Mouse (Mus musculus): ENCODE results near the gene Aldh5a1. TPM values are rescaled to one million over a fixed set of nuclear protein-coding genes. Genes with fewer than 3 reads are reported as not detected.

The Aldh5a1 gene
- polyA plus RNA-seq, 1 experiment from 2014 or later: 8.1 TPM

DNA sequence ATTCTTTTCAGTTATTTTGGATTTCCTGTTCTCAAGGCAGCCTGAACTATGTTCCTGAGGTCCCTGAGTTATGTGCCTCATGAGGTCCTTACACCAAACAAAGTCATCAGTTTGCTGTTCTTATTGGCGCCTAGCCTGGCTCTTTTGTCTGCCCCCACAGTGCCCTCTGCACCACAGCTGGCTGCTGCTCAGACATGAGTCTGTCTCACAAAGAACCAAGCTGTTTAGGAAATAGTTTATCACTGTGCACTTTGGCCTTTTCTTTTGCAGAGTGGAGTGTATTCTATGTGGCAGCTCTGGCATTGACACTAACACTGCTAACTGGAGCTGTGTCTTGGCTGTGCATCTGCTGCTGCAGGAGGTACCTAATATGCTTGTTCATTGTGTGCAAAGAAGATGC, 47.9 kb downstream of the Aldh5a1 start:
- Histone ChIP-seq H3K9ac (ENCODE audit: low read depth, low read length) (no peak overlapping the region), H3K4me1 (ENCODE audit: control insufficient read depth, insufficient read depth, low read length) (peaks cover 7% of the 10 kb centered on the region; the same call in 1 of the 2 replicates), H3K4me3 (ENCODE audit: low read length) (no peak overlapping the region), H3K4me2 (ENCODE audit: low read depth, low read length) (no peak overlapping the region), H3K9me3 (ENCODE audit: control insufficient read depth, low read length) (no peaks in the 10 kb centered on the region), H3K36me3 (ENCODE audit: control insufficient read depth, insufficient read depth, low read length) (no peaks in the 10 kb centered on the region), H3K27me3 (replicated peaks; ENCODE audit: control insufficient read depth, insufficient read depth, low read length) (no peaks in the 10 kb centered on the region), H3K27ac (ENCODE audit: low read length) (0 out of 2 replicates have a peak overlapping the region, but pooled peaks have one; percentile 33)
- 24% methylated on average over 1 of the region's 1 CpGs for WGBS
- peak; percentile 80 for ATAC-seq

DNA sequence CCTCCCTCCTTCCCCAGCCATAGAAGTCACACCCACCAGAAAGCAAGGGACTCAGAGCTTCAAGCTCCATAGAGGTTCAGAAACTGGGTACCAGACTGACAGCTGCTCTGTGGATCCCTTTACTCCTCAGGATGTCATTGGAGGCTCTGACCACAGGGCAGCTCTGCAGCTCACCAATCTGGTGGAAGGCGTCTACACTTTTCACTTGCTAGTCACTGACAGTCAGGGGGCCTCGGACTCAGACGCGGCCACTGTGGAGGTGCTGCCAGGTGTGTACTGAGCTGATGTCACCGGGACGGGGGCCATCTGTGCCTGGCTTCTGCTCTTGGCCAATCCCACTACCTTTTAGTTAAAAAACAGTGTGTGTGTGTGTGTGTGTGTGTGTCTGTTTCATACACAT, 55.0 kb downstream of the Aldh5a1 start:
- Histone ChIP-seq H3K4me1 (ENCODE audit: control insufficient read depth, insufficient read depth, low read length) (0 out of 2 replicates have a peak, but pooled peaks cover 4% of the 10 kb centered on the region), H3K4me2 (ENCODE audit: low read depth, low read length) (no peak overlapping the region), H3K4me3 (ENCODE audit: low read length) (no peak overlapping the region), H3K27me3 (replicated peaks; ENCODE audit: control insufficient read depth, insufficient read depth, low read length) (no peaks in the 10 kb centered on the region), H3K9ac (ENCODE audit: low read depth, low read length) (no peak overlapping the region), H3K27ac (ENCODE audit: low read length) (no peak overlapping the region), H3K36me3 (ENCODE audit: control insufficient read depth, insufficient read depth, low read length) (no peaks in the 10 kb centered on the region), H3K9me3 (ENCODE audit: control insufficient read depth, low read length) (no peaks in the 10 kb centered on the region)
- WGBS: 92% methylated on average over 6 of the region's 6 CpGs
- ATAC-seq: no peak

- peak; percentile 69 for ATAC-seq
- no peak overlapping the region for H3K9ac ChIP-seq (ENCODE audit: low read depth, low read length)
- peak overlapping the region; percentile 21; the same call in 1 of the 2 replicates for H3K4me2 ChIP-seq (ENCODE audit: low read depth, low read length)
- no peaks in the 10 kb centered on the region for H3K36me3 ChIP-seq (ENCODE audit: control insufficient read depth, insufficient read depth, low read length)
- no peaks in the 10 kb centered on the region for H3K9me3 ChIP-seq (ENCODE audit: control insufficient read depth, low read length)
- 0 out of 2 replicates have a peak, but pooled peaks cover 4% of the 10 kb centered on the region for H3K4me1 ChIP-seq (ENCODE audit: control insufficient read depth, insufficient read depth, low read length)
- 72% methylated on average over 5 of the region's 5 CpGs for whole genome bisulfite sequencing
- peak overlapping the region; percentile 91 for H3K27ac ChIP-seq (ENCODE audit: low read length)
- H3K4me3 ChIP-seq (ENCODE audit: low read length): no peak overlapping the region
- no peaks in the 10 kb centered on the region for H3K27me3 ChIP-seq (replicated peaks; ENCODE audit: control insufficient read depth, insufficient read depth, low read length)
Measured at GRCm38 (mm10) chr13:24880704-24881103, 56.8 kb downstream of the Aldh5a1 start.

DNA sequence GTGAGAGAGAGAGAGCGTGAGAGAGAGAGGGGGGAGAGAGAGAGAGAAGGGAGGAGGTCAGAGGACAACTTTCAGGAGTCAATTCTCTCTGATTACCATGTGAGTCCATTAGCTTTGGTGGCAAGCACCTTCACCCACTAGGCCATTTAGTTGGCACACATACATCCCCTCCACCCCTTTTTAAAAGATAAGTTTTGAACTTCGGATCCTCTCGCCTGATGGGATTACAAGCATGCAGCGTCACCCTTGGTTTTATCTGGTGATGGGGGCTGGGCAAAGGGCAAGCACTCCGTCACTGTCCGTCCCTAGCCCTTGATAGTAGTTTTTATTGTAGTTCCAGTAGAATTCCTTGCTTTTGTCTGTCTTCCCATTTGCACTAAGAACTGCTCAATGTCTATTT, 57.3 kb downstream of the Aldh5a1 start:
- peak; percentile 84 for ATAC-seq
- Histone ChIP-seq H3K9ac (ENCODE audit: low read depth, low read length) (no peak overlapping the region), H3K27ac (ENCODE audit: low read length) (peak overlapping the region; percentile 91), H3K4me1 (ENCODE audit: control insufficient read depth, insufficient read depth, low read length) (0 out of 2 replicates have a peak, but pooled peaks cover 4% of the 10 kb centered on the region), H3K4me2 (ENCODE audit: low read depth, low read length) (peak overlapping the region; percentile 21; the same call in 1 of the 2 replicates), H3K4me3 (ENCODE audit: low read length) (no peak overlapping the region), H3K9me3 (ENCODE audit: control insufficient read depth, low read length) (no peaks in the 10 kb centered on the region), H3K27me3 (replicated peaks; ENCODE audit: control insufficient read depth, insufficient read depth, low read length) (no peaks in the 10 kb centered on the region), H3K36me3 (ENCODE audit: control insufficient read depth, insufficient read depth, low read length) (no peaks in the 10 kb centered on the region)
- 60% methylated on average over 6 of the region's 6 CpGs for WGBS

GRCm38 (mm10) chr13:24879359-24880040, 58.0 kb downstream of the Aldh5a1 start:
- H3K27me3 ChIP-seq (replicated peaks; ENCODE audit: control insufficient read depth, insufficient read depth, low read length): no peaks in the 10 kb centered on the region
- H3K9me3 ChIP-seq (ENCODE audit: control insufficient read depth, low read length): no peaks in the 10 kb centered on the region
- H3K36me3 ChIP-seq (ENCODE audit: control insufficient read depth, insufficient read depth, low read length): no peaks in the 10 kb centered on the region
- peak; percentile 88 for ATAC-seq
- 0 out of 2 replicates have a peak, but pooled peaks cover 4% of the 10 kb centered on the region for H3K4me1 ChIP-seq (ENCODE audit: control insufficient read depth, insufficient read depth, low read length)
- H3K4me3 ChIP-seq (ENCODE audit: low read length): no peak overlapping the region
- WGBS: 65% methylated on average over 15 of the region's 15 CpGs
- peak overlapping the region; percentile 91 for H3K27ac ChIP-seq (ENCODE audit: low read length)
- H3K4me2 ChIP-seq (ENCODE audit: low read depth, low read length): peak overlapping the region; percentile 21; the same call in 1 of the 2 replicates
- no peak overlapping the region for H3K9ac ChIP-seq (ENCODE audit: low read depth, low read length)

DNA sequence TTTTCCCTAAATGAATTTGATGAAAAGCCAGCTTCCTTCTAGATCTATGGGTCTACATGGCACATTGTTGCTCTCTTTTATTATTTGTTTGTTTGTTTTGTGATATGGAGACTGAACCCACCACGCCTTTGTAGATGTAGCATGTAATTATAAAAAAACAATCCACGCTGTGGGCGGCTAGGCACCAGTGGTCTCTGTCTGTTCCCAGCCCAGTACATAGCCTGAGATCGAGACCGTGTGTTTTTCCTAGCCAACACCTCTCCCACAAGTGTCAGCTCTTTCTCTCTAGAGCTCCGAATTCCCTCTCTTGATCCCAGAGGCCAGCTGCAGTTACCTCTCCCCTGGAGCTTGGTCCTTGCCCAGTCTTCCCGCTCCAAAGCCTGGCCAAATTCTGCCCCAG, 69.2 kb downstream of the Aldh5a1 start:
- WGBS: 89% methylated on average over 7 of the region's 7 CpGs
- Histone ChIP-seq H3K9me3 (ENCODE audit: control insufficient read depth, low read length) (no peaks in the 10 kb centered on the region), H3K27me3 (replicated peaks; ENCODE audit: control insufficient read depth, insufficient read depth, low read length) (no peaks in the 10 kb centered on the region), H3K27ac (ENCODE audit: low read length) (no peak overlapping the region), H3K36me3 (ENCODE audit: control insufficient read depth, insufficient read depth, low read length) (no peaks in the 10 kb centered on the region), H3K4me3 (ENCODE audit: low read length) (no peak overlapping the region), H3K4me1 (ENCODE audit: control insufficient read depth, insufficient read depth, low read length) (peaks cover 4% of the 10 kb centered on the region; the same call in 1 of the 2 replicates), H3K4me2 (ENCODE audit: low read depth, low read length) (no peak overlapping the region), H3K9ac (ENCODE audit: low read depth, low read length) (no peak overlapping the region)
- ATAC-seq: no peak

- H3K4me3 ChIP-seq (ENCODE audit: low read length): no peak overlapping the region
- H3K9ac ChIP-seq (ENCODE audit: low read depth, low read length): no peak overlapping the region
- H3K4me2 ChIP-seq (ENCODE audit: low read depth, low read length): no peak overlapping the region
- peaks cover 4% of the 10 kb centered on the region; the same call in 1 of the 2 replicates for H3K4me1 ChIP-seq (ENCODE audit: control insufficient read depth, insufficient read depth, low read length)
- no peaks in the 10 kb centered on the region for H3K36me3 ChIP-seq (ENCODE audit: control insufficient read depth, insufficient read depth, low read length)
- no peak for ATAC-seq
- WGBS: 87% methylated on average over 10 of the region's 10 CpGs
- no peaks in the 10 kb centered on the region for H3K27me3 ChIP-seq (replicated peaks; ENCODE audit: control insufficient read depth, insufficient read depth, low read length)
- no peaks in the 10 kb centered on the region for H3K9me3 ChIP-seq (ENCODE audit: control insufficient read depth, low read length)
- H3K27ac ChIP-seq (ENCODE audit: low read length): no peak overlapping the region
Measured at GRCm38 (mm10) chr13:24867789-24868188, 69.7 kb downstream of the Aldh5a1 start.

GRCm38 (mm10) chr13:24866430-24867402, 70.7 kb downstream of the Aldh5a1 start:
- Histone ChIP-seq H3K4me2 (ENCODE audit: low read depth, low read length) (no peak overlapping the region), H3K27ac (ENCODE audit: low read length) (peak overlapping the region; percentile 74), H3K4me1 (ENCODE audit: control insufficient read depth, insufficient read depth, low read length) (peaks cover 12% of the 10 kb centered on the region; the same call in 1 of the 2 replicates), H3K4me3 (ENCODE audit: low read length) (no peak overlapping the region), H3K36me3 (ENCODE audit: control insufficient read depth, insufficient read depth, low read length) (no peaks in the 10 kb centered on the region), H3K9me3 (ENCODE audit: control insufficient read depth, low read length) (no peaks in the 10 kb centered on the region), H3K9ac (ENCODE audit: low read depth, low read length) (no peak overlapping the region), H3K27me3 (replicated peaks; ENCODE audit: control insufficient read depth, insufficient read depth, low read length) (no peaks in the 10 kb centered on the region)
- WGBS: 47% methylated on average over 9 of the region's 9 CpGs
- ATAC-seq: peak; percentile 91

- 71% methylated on average over 7 of the region's 7 CpGs for WGBS
- H3K4me2 ChIP-seq (ENCODE audit: low read depth, low read length): no peak overlapping the region
- no peak for ATAC-seq
- no peak overlapping the region for H3K27ac ChIP-seq (ENCODE audit: low read length)
- H3K36me3 ChIP-seq (ENCODE audit: control insufficient read depth, insufficient read depth, low read length): no peaks in the 10 kb centered on the region
- no peaks in the 10 kb centered on the region for H3K9me3 ChIP-seq (ENCODE audit: control insufficient read depth, low read length)
- H3K4me1 ChIP-seq (ENCODE audit: control insufficient read depth, insufficient read depth, low read length): peaks cover 21% of the 10 kb centered on the region
- no peaks in the 10 kb centered on the region for H3K27me3 ChIP-seq (replicated peaks; ENCODE audit: control insufficient read depth, insufficient read depth, low read length)
- H3K9ac ChIP-seq (ENCODE audit: low read depth, low read length): no peak overlapping the region
- no peak overlapping the region for H3K4me3 ChIP-seq (ENCODE audit: low read length)
Measured at GRCm38 (mm10) chr13:24862520-24862919, 74.9 kb downstream of the Aldh5a1 start.
